Mouse (Mus musculus): ENCODE data around the gene Tec. TPM values are rescaled to one million over a fixed set of nuclear protein-coding genes. Genes with fewer than 3 reads are reported as not detected.

The Tec gene
- polyA plus RNA-seq, 1 experiment from 2014 or later = 2.9 TPM

DNA sequence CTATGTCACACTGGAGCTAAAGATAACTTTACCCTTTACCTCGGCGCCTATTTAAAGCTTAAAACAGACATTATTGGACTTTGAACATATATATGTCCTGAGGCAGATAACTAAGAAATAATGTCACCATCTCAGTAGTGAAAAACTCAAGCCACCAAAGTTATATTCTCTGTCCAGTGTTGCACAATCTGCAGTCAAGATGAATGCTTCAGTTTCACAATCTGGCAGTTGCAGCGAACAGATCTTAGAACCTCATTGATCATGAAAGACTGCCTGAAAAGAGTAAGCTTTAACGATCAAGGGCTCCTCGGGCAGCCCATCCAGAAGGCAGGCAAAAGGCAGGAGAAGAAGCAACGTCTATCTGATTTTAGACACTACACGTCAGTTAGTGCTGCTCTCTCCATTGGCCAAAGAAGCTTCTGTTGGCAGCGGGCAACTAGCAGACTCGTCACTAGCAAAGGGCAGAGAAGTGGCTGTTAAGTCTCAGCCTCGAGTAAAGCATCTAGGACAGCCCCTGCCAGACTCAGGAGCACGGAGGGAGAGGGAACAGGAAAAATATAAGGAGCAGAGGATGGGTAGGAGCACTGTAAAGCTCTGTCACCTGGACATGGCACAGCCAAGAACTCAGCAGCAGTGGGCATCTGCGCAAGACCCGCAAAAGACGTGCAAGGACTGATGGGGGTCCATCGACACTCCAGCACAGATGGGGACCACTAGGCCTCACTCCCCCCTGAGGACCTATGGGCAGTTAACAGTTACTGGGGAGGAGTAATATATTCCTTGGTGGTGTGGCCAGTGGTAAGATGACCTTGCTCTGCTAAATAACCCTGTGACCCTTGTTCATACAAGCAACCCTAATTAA lies 35.1 kb downstream of the Tec start:
- H3K9me3 ChIP-seq (ENCODE audit: control insufficient read depth, low read length) = 0 out of 2 replicates have a peak, but pooled peaks cover 2% of the 10 kb centered on the region
- no peaks in the 10 kb centered on the region for H3K36me3 ChIP-seq (ENCODE audit: control insufficient read depth, insufficient read depth)
- H3K4me2 ChIP-seq (ENCODE audit: low read length) = no peak overlapping the region
- H3K27me3 ChIP-seq (replicated peaks; ENCODE audit: control insufficient read depth, insufficient read depth, low read length) = no peaks in the 10 kb centered on the region
- no peak overlapping the region for H3K9ac ChIP-seq (replicated peaks; ENCODE audit: low read depth, low read length)
- no peak overlapping the region for H3K4me3 ChIP-seq (replicated peaks; ENCODE audit: low read length)
- no peak for ATAC-seq
- H3K27ac ChIP-seq (ENCODE audit: low read length) = no peak overlapping the region
- WGBS = 72% methylated on average over 15 of the region's 15 CpGs
- H3K4me1 ChIP-seq (replicated peaks; ENCODE audit: control insufficient read depth, insufficient read depth, low read length) = no peaks in the 10 kb centered on the region

- Histone ChIP-seq H3K9me3 (ENCODE audit: control insufficient read depth, low read length) (no peaks in the 10 kb centered on the region), H3K27me3 (replicated peaks; ENCODE audit: control insufficient read depth, insufficient read depth, low read length) (no peaks in the 10 kb centered on the region), H3K4me2 (ENCODE audit: low read length) (no peak overlapping the region), H3K4me1 (replicated peaks; ENCODE audit: control insufficient read depth, insufficient read depth, low read length) (no peaks in the 10 kb centered on the region), H3K9ac (replicated peaks; ENCODE audit: low read depth, low read length) (no peak overlapping the region), H3K27ac (ENCODE audit: low read length) (no peak overlapping the region), H3K36me3 (ENCODE audit: control insufficient read depth, insufficient read depth) (no peaks in the 10 kb centered on the region), H3K4me3 (replicated peaks; ENCODE audit: low read length) (no peak overlapping the region)
- 93% methylated on average over 7 of the region's 7 CpGs for WGBS
- ATAC-seq = no peak
These were observed 36.1 kb downstream of the Tec start for GRCm38 (mm10) chr5:72832191-72832590.

- H3K9me3 ChIP-seq (ENCODE audit: control insufficient read depth, low read length) = no peaks in the 10 kb centered on the region
- H3K36me3 ChIP-seq (ENCODE audit: control insufficient read depth, insufficient read depth) = no peaks in the 10 kb centered on the region
- H3K4me1 ChIP-seq (replicated peaks; ENCODE audit: control insufficient read depth, insufficient read depth, low read length) = no peaks in the 10 kb centered on the region
- WGBS = 95% methylated on average over 5 of the region's 5 CpGs
- H3K27ac ChIP-seq (ENCODE audit: low read length) = no peak overlapping the region
- no peak overlapping the region for H3K4me2 ChIP-seq (ENCODE audit: low read length)
- no peak overlapping the region for H3K9ac ChIP-seq (replicated peaks; ENCODE audit: low read depth, low read length)
- H3K4me3 ChIP-seq (replicated peaks; ENCODE audit: low read length) = no peak overlapping the region
- ATAC-seq = no peak
- no peaks in the 10 kb centered on the region for H3K27me3 ChIP-seq (replicated peaks; ENCODE audit: control insufficient read depth, insufficient read depth, low read length)
These were observed 37.2 kb downstream of the Tec start for GRCm38 (mm10) chr5:72830988-72831610.

- ATAC-seq = no peak
- no peaks in the 10 kb centered on the region for H3K36me3 ChIP-seq (ENCODE audit: control insufficient read depth, insufficient read depth)
- 88% methylated on average over 7 of the region's 7 CpGs for WGBS
- no peak overlapping the region for H3K9ac ChIP-seq (replicated peaks; ENCODE audit: low read depth, low read length)
- H3K27me3 ChIP-seq (replicated peaks; ENCODE audit: control insufficient read depth, insufficient read depth, low read length) = no peaks in the 10 kb centered on the region
- no peak overlapping the region for H3K4me3 ChIP-seq (replicated peaks; ENCODE audit: low read length)
- H3K4me1 ChIP-seq (replicated peaks; ENCODE audit: control insufficient read depth, insufficient read depth, low read length) = no peaks in the 10 kb centered on the region
- H3K4me2 ChIP-seq (ENCODE audit: low read length) = no peak overlapping the region
- H3K27ac ChIP-seq (ENCODE audit: low read length) = no peak overlapping the region
- no peaks in the 10 kb centered on the region for H3K9me3 ChIP-seq (ENCODE audit: control insufficient read depth, low read length)
These were observed 38.7 kb downstream of the Tec start for GRCm38 (mm10) chr5:72829506-72830067.

DNA sequence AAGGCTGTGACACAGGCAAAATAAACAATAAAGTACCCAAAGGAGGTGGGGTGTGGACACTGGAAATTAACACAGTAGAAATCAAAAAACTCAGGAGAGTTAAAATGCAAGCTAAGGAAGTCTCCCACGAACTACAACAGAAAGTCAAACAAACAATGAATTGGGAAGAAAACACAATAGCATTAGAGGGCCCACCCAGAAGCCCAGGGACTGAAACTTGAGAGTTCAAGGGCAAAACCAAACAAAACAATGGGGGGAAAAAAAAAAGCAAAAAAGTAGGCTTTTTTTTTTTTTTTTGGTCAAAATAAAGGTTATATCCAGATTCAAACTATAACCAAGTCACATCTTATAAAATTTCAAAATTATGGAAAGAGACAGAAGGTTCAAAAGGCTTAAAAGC lies 39.9 kb downstream of the Tec start:
- 28% methylated on average over 1 of the region's 1 CpGs for WGBS
- H3K9ac ChIP-seq (replicated peaks; ENCODE audit: low read depth, low read length) = no peak overlapping the region

GRCm38 (mm10) chr5:72827435-72827834 lies 40.8 kb downstream of the Tec start:
- Histone ChIP-seq H3K9me3 (ENCODE audit: control insufficient read depth, low read length) (no peaks in the 10 kb centered on the region), H3K4me3 (replicated peaks; ENCODE audit: low read length) (no peak overlapping the region), H3K27me3 (replicated peaks; ENCODE audit: control insufficient read depth, insufficient read depth, low read length) (no peaks in the 10 kb centered on the region), H3K4me2 (ENCODE audit: low read length) (no peak overlapping the region), H3K4me1 (replicated peaks; ENCODE audit: control insufficient read depth, insufficient read depth, low read length) (no peaks in the 10 kb centered on the region), H3K9ac (replicated peaks; ENCODE audit: low read depth, low read length) (no peak overlapping the region), H3K36me3 (ENCODE audit: control insufficient read depth, insufficient read depth) (no peaks in the 10 kb centered on the region), H3K27ac (ENCODE audit: low read length) (no peak overlapping the region)
- ATAC-seq = no peak
- 78% methylated on average over 5 of the region's 5 CpGs for WGBS

More for the DNA sequence above, 39.9 kb downstream of the Tec start:
- H3K27ac ChIP-seq (ENCODE audit: low read length) = no peak overlapping the region
- no peak overlapping the region for H3K4me3 ChIP-seq (replicated peaks; ENCODE audit: low read length)
- no peaks in the 10 kb centered on the region for H3K27me3 ChIP-seq (replicated peaks; ENCODE audit: control insufficient read depth, insufficient read depth, low read length)
- H3K9me3 ChIP-seq (ENCODE audit: control insufficient read depth, low read length) = no peaks in the 10 kb centered on the region
- H3K36me3 ChIP-seq (ENCODE audit: control insufficient read depth, insufficient read depth) = no peaks in the 10 kb centered on the region
- H3K4me2 ChIP-seq (ENCODE audit: low read length) = no peak overlapping the region
- no peak for ATAC-seq
- no peaks in the 10 kb centered on the region for H3K4me1 ChIP-seq (replicated peaks; ENCODE audit: control insufficient read depth, insufficient read depth, low read length)

DNA sequence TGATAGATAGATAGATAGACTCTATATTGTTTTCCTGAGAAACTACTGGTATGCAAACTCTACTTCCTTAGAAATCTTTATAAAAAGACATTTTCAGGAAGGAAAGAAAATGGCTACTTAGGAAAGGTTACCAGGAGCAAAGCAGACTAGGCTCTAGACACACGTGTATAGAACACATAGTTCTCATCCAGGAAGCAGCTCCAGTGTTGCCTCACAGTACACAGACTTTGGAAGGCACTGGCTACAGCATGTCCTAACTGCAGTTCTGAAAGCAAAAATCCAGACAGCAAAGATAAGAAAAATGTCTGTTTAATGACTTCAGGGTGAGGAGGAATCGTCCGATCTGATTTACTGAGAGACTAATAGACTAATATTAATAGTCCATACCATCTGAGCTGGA lies 41.8 kb downstream of the Tec start:
- WGBS = 87% methylated on average over 3 of the region's 3 CpGs
- Histone ChIP-seq H3K27ac (ENCODE audit: low read length) (no peak overlapping the region), H3K4me2 (ENCODE audit: low read length) (no peak overlapping the region), H3K4me3 (replicated peaks; ENCODE audit: low read length) (no peak overlapping the region), H3K9me3 (ENCODE audit: control insufficient read depth, low read length) (no peaks in the 10 kb centered on the region), H3K27me3 (replicated peaks; ENCODE audit: control insufficient read depth, insufficient read depth, low read length) (no peaks in the 10 kb centered on the region), H3K9ac (replicated peaks; ENCODE audit: low read depth, low read length) (no peak overlapping the region), H3K36me3 (ENCODE audit: control insufficient read depth, insufficient read depth) (no peaks in the 10 kb centered on the region), H3K4me1 (replicated peaks; ENCODE audit: control insufficient read depth, insufficient read depth, low read length) (no peaks in the 10 kb centered on the region)
- ATAC-seq = no peak

GRCm38 (mm10) chr5:72820651-72821050 lies 47.6 kb downstream of the Tec start:
- no peak for ATAC-seq

GRCm38 (mm10) chr5:72820036-72820640 lies 48.1 kb downstream of the Tec start:
- Histone ChIP-seq H3K27ac (ENCODE audit: low read length) (no peak overlapping the region), H3K4me2 (ENCODE audit: low read length) (no peak overlapping the region)
- no peak for ATAC-seq

More at GRCm38 (mm10) chr5:72820651-72821050, 47.6 kb downstream of the Tec start:
- Histone ChIP-seq H3K27ac (ENCODE audit: low read length) (no peak overlapping the region), H3K9ac (replicated peaks; ENCODE audit: low read depth, low read length) (no peak overlapping the region), H3K4me2 (ENCODE audit: low read length) (no peak overlapping the region), H3K4me3 (replicated peaks; ENCODE audit: low read length) (no peak overlapping the region), H3K4me1 (replicated peaks; ENCODE audit: control insufficient read depth, insufficient read depth, low read length) (no peaks in the 10 kb centered on the region), H3K27me3 (replicated peaks; ENCODE audit: control insufficient read depth, insufficient read depth, low read length) (no peaks in the 10 kb centered on the region), H3K9me3 (ENCODE audit: control insufficient read depth, low read length) (no peaks in the 10 kb centered on the region), H3K36me3 (ENCODE audit: control insufficient read depth, insufficient read depth) (no peaks in the 10 kb centered on the region)
- 82% methylated on average over 3 of the region's 3 CpGs for WGBS

More at GRCm38 (mm10) chr5:72820036-72820640, 48.1 kb downstream of the Tec start:
- H3K4me1 ChIP-seq (replicated peaks; ENCODE audit: control insufficient read depth, insufficient read depth, low read length) = no peaks in the 10 kb centered on the region
- WGBS = 89% methylated on average over 8 of the region's 8 CpGs
- no peaks in the 10 kb centered on the region for H3K36me3 ChIP-seq (ENCODE audit: control insufficient read depth, insufficient read depth)
- no peak overlapping the region for H3K4me3 ChIP-seq (replicated peaks; ENCODE audit: low read length)
- H3K27me3 ChIP-seq (replicated peaks; ENCODE audit: control insufficient read depth, insufficient read depth, low read length) = no peaks in the 10 kb centered on the region
- no peaks in the 10 kb centered on the region for H3K9me3 ChIP-seq (ENCODE audit: control insufficient read depth, low read length)
- no peak overlapping the region for H3K9ac ChIP-seq (replicated peaks; ENCODE audit: low read depth, low read length)
